Mouse (Mus musculus): Measurements from ENCODE around the gene Trappc12.

DNA sequence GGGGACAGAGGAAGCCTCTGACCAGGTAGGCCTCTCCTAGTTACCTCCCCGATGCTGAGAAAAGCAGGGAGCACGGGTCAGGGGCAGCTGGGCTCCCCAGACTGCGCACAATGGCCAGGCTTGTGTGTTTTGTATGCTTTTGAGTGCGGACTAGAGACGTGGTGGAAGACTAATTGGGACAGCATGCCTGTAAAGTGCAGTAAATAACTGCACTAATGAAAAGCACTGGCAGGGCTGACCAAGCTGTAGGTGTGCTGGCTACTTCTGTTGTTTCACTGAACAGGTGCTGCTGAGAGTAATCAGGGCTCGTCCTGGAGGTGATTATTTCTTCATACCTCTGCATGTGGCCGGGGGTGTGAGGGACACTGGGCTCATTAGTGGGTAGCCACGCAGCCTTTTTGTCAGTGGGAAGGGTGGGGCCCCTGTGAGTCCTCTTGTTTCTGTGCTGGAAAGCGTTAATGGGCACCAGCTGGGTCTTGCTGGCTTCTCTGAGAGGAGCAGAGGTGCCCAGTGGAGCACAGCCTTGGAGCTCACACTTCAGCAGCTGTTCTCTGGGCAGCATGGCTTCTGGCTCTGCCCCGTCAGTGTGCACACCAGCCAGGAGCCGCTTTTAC lies 49.6 kb upstream of the Trappc12 start:
- no peak for TF ChIP-seq CTCF (IDR thresholded peaks at IDR 0.05; ENCODE audit: borderline replicate concordance, insufficient read depth, low read depth, low read length)
- TF ChIP-seq POLR2A (IDR thresholded peaks at IDR 0.05; ENCODE audit: borderline replicate concordance, insufficient read depth, low read length), result no peak

Measured in cerebellum, adult 2 months (tissue).